In the genomic region with DNA sequence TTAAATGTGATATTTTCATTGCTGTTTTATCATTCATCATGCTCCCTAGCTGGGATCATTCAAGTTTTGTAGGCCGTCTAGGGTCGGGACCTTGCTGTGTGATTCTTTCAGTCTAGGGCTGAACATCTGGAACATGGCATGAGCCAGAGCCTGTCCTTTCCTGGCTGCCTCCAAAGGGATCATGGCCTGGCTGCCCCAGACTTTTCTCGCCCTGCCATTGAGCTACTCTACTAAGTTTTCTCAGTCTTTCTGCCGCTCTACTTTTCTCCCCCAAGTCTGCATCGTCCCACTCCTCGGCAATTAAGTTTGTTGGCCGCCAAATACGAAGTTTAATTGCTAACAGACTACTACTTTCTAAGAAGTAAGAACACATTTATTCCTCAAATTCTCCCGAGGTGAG, we compare ENCODE assay signal across 7 mouse cellular contexts. TPM values are rescaled to one million over a fixed set of nuclear protein-coding genes. Genes with fewer than 3 reads are reported as not detected.
DNase-seq lines count a peak whose midpoint lies in the region; ATAC-seq and TF ChIP-seq lines count a peak whose summit lies in the region.

No protein-coding gene starts in this region.

- peaks cover 67% of the 10 kb centered on the region for H3K4me1 ChIP-seq in E14TG2a.4 (replicated peaks; ENCODE audit: low read depth, low read length)
- peaks cover 3 to 13% of the 10 kb centered on the region in 2 experiments for H3K4me1 ChIP-seq in MEL (ENCODE audit: control insufficient read depth in 1 of 2, insufficient read depth in 2 of 2, low read length in 2 of 2)
- H3K4me1 ChIP-seq in heart, embryonic 11.5 days (ENCODE audit: control insufficient read depth, insufficient read depth, low read length), result peaks cover 9% of the 10 kb centered on the region
- H3K4me1 ChIP-seq in limb, embryonic 12.5 days (replicated peaks), result peaks cover 14% of the 10 kb centered on the region
- peaks cover 8% of the 10 kb centered on the region for H3K4me1 ChIP-seq in neural tube, embryonic 14.5 days (ENCODE audit: control insufficient read depth, insufficient read depth, low read length)

- H3K9ac ChIP-seq in MEL (ENCODE audit: control insufficient read depth, low read depth, low read length, poor library complexity, severe bottlenecking), result peak overlapping the region; percentile 73
- peak overlapping the region; percentile 91; the same call in 1 of the 2 replicates for H3K9ac ChIP-seq in heart, embryonic 11.5 days (ENCODE audit: low read depth, low read length)
- peak overlapping the region; percentile 87 for H3K9ac ChIP-seq in limb, embryonic 12.5 days (replicated peaks)
- peak overlapping the region; percentile 89; the same call in 1 of the 2 replicates for H3K9ac ChIP-seq in neural tube, embryonic 14.5 days (replicated peaks; ENCODE audit: low read depth, low read length)

- no peak for TF ChIP-seq POLR2A in MEL (IDR thresholded peaks at IDR 0.05; ENCODE audit: control insufficient read depth in 1 of 2, insufficient read depth in 1 of 2, low read depth in 1 of 2, low read length in 2 of 2, poor library complexity in 1 of 2)

- peaks cover 7% of the 10 kb centered on the region; the same call in 1 of the 2 replicates for H3K27me3 ChIP-seq in E14TG2a.4 (ENCODE audit: insufficient read depth, low read length)
- no peaks in the 10 kb centered on the region for H3K27me3 ChIP-seq in MEL (ENCODE audit: control insufficient read depth in 1 of 2, insufficient read depth in 2 of 2, low read length in 2 of 2)
- no peaks in the 10 kb centered on the region for H3K27me3 ChIP-seq in heart, embryonic 11.5 days (ENCODE audit: control insufficient read depth, insufficient read depth, low read length)
- no peaks in the 10 kb centered on the region for H3K27me3 ChIP-seq in limb, embryonic 12.5 days
- no peaks in the 10 kb centered on the region for H3K27me3 ChIP-seq in neural tube, embryonic 14.5 days (ENCODE audit: control insufficient read depth, insufficient read depth, low read length)

- H3K36me3 ChIP-seq in E14TG2a.4 (ENCODE audit: insufficient read depth, low read length), result peaks cover 37% of the 10 kb centered on the region
- peaks cover 9 to 14% of the 10 kb centered on the region in 2 experiments for H3K36me3 ChIP-seq in MEL (ENCODE audit: control insufficient read depth in 1 of 2, insufficient read depth in 2 of 2, low read length in 2 of 2)
- H3K36me3 ChIP-seq in heart, embryonic 11.5 days (ENCODE audit: control insufficient read depth, insufficient read depth, low read length), result peaks cover 25% of the 10 kb centered on the region
- H3K36me3 ChIP-seq in limb, embryonic 12.5 days, result peaks cover 58% of the 10 kb centered on the region
- peaks cover 35% of the 10 kb centered on the region for H3K36me3 ChIP-seq in neural tube, embryonic 14.5 days (ENCODE audit: control insufficient read depth, insufficient read depth, low read length)

- TF ChIP-seq CTCF in E14TG2a.4 (conservative IDR thresholded peaks at IDR 0.05; ENCODE audit: low read length) (no peak), MEL (IDR thresholded peaks at IDR 0.05 in 2 of 3, conservative IDR thresholded peaks at IDR 0.05 in 1 of 3; ENCODE audit: control insufficient read depth in 1 of 3, insufficient read depth in 1 of 3, low read depth in 2 of 3, low read length in 3 of 3, poor library complexity in 1 of 3, severe bottlenecking in 1 of 3) (no peak)

- no peak for TF ChIP-seq EP300 in MEL (IDR thresholded peaks at IDR 0.05; ENCODE audit: low read depth in 1 of 2, low read length in 2 of 2)

- H3K4me2 ChIP-seq in heart, embryonic 11.5 days, result peak overlapping the region; percentile 88
- peak overlapping the region; percentile 81 for H3K4me2 ChIP-seq in limb, embryonic 12.5 days
- peak overlapping the region; percentile 62 for H3K4me2 ChIP-seq in neural tube, embryonic 14.5 days (ENCODE audit: low read depth, low read length)

- peak overlapping the region; percentile 26 for H3K27ac ChIP-seq in MEL (ENCODE audit: control insufficient read depth, low read depth, low read length)
- H3K27ac ChIP-seq in heart, embryonic 11.5 days (ENCODE audit: low read depth, low read length), result no peak overlapping the region
- H3K27ac ChIP-seq in limb, embryonic 12.5 days, result peak overlapping the region; percentile 84
- H3K27ac ChIP-seq in neural tube, embryonic 14.5 days (ENCODE audit: low read depth, low read length), result no peak overlapping the region; the same call in 1 of the 2 replicates

- 24% methylated on average over 9 of the region's 9 CpGs for WGBS in heart, embryonic 11.5 days (ENCODE audit: insufficient replicate concordance)
- 10% methylated on average over 9 of the region's 9 CpGs for WGBS in limb, embryonic 12.5 days
- WGBS in neural tube, embryonic 14.5 days, result 24% methylated on average over 9 of the region's 9 CpGs

- DNase-seq in MEL (ENCODE audit: low read depth, low spot score), result no peak
- no peak for DNase-seq in layer of hippocampus, adult 11-12 months (ENCODE audit: low spot score)

- ATAC-seq in heart, embryonic 11.5 days (replicated peaks; ENCODE audit: insufficient number of reproducible peaks, low FRiP score, low TSS enrichment), result no peak
- ATAC-seq in limb, embryonic 12.5 days (ENCODE audit: insufficient number of reproducible peaks, insufficient read depth, low FRiP score, low TSS enrichment, low read depth), result no peak
- no peak for ATAC-seq in neural tube, embryonic 14.5 days (ENCODE audit: low read depth)
- no peak for ATAC-seq in inflammation-experienced regulatory T-cells, adult 6 months

- H3K4me3 ChIP-seq in E14TG2a.4 (replicated peaks; ENCODE audit: low read length) (peak overlapping the region; percentile 92), MEL (ENCODE audit: control insufficient read depth in 1 of 2, insufficient read depth in 1 of 2, low read depth in 2 of 2, low read length in 2 of 2) (peak overlapping the region; percentile 79 to 90)
- peak overlapping the region; percentile 91 for H3K4me3 ChIP-seq in heart, embryonic 11.5 days (ENCODE audit: low read depth, low read length)
- peak overlapping the region; percentile 86 for H3K4me3 ChIP-seq in limb, embryonic 12.5 days (replicated peaks)
- peak overlapping the region; percentile 68 for H3K4me3 ChIP-seq in neural tube, embryonic 14.5 days (ENCODE audit: low read depth, low read length)

- no peak for TF ChIP-seq RAD21 in MEL (IDR thresholded peaks at IDR 0.05; ENCODE audit: low read depth, low read length)

- H3K9me3 ChIP-seq in E14TG2a.4 (ENCODE audit: low read length) (no peaks in the 10 kb centered on the region), MEL (replicated peaks; ENCODE audit: insufficient read depth, low read length) (no peaks in the 10 kb centered on the region)
- H3K9me3 ChIP-seq in heart, embryonic 11.5 days (replicated peaks; ENCODE audit: control insufficient read depth, low read length), result no peaks in the 10 kb centered on the region
- no peaks in the 10 kb centered on the region for H3K9me3 ChIP-seq in limb, embryonic 12.5 days
- no peaks in the 10 kb centered on the region for H3K9me3 ChIP-seq in neural tube, embryonic 14.5 days (ENCODE audit: control insufficient read depth, low read length)

- peaks cover 13% of the 10 kb centered on the region for H3K79me2 ChIP-seq in MEL (ENCODE audit: control insufficient read depth, insufficient read depth, low read length, poor library complexity)

RNA-seq across cellular contexts. Expression of a gene that starts 1.2 kb away (rescaled TPM):
- total RNA-seq in MEL (2012; rRNA removed), result 41.3 and 50.5 TPM in 2 replicates
- polyA plus RNA-seq in MEL (2012; ENCODE audit: insufficient read depth in 1 of 2, insufficient read length in 2 of 2, low read depth in 1 of 2, low replicate concordance in 2 of 2, missing spikeins in 1 of 2), result 100 to 1,000 TPM; 101 to 170 TPM
- 47.8 and 48.2 TPM in 2 replicates for polyA plus RNA-seq in heart, embryonic 11.5 days (2014; fragmentation: Nextera tagmentation; extraction: Ambion mirVana)
- polyA plus RNA-seq in limb, embryonic 12.5 days (2016; fragmentation: Nextera tagmentation; extraction: Ambion mirVana), result 80.4 and 84.6 TPM in 2 replicates
- polyA plus RNA-seq in neural tube, embryonic 14.5 days (2014; fragmentation: Nextera tagmentation; extraction: Ambion mirVana), result 48.6 and 53.7 TPM in 2 replicates
- 10 to 100 TPM; 23.3 to 26.9 (median 25.2) TPM for polyA plus RNA-seq in inflammation-experienced regulatory T-cells, adult 6 months (2017; shearing (Covaris generic))

RNA-seq across cellular contexts. Expression of a gene that starts 19.5 kb away (rescaled TPM):
- total RNA-seq in MEL (2012; rRNA removed), result 10.6 and 12.8 TPM in 2 replicates
- polyA plus RNA-seq in MEL (2012; ENCODE audit: insufficient read depth in 1 of 2, insufficient read length in 2 of 2, low read depth in 1 of 2, low replicate concordance in 2 of 2, missing spikeins in 1 of 2), result 10 to 100 TPM in 1 of 2 experiments, not detected in 1; 45.0 TPM
- 12.9 and 14.5 TPM in 2 replicates for polyA plus RNA-seq in heart, embryonic 11.5 days (2014; fragmentation: Nextera tagmentation; extraction: Ambion mirVana)
- polyA plus RNA-seq in limb, embryonic 12.5 days (2016; fragmentation: Nextera tagmentation; extraction: Ambion mirVana), result 35.8 and 42.0 TPM in 2 replicates
- 27.7 and 29.2 TPM in 2 replicates for polyA plus RNA-seq in neural tube, embryonic 14.5 days (2014; fragmentation: Nextera tagmentation; extraction: Ambion mirVana)
- polyA plus RNA-seq in inflammation-experienced regulatory T-cells, adult 6 months (2017; shearing (Covaris generic)), result 1 to 10 TPM; 2.7 to 7.0 (median 5.2) TPM

RNA-seq across cellular contexts. Expression of a gene that starts 38.6 kb away (rescaled TPM):
- 296 and 321 TPM in 2 replicates for total RNA-seq in MEL (2012; rRNA removed)
- 100 to 1,000 TPM; 220 to 478 TPM for polyA plus RNA-seq in MEL (2012; ENCODE audit: insufficient read depth in 1 of 2, insufficient read length in 2 of 2, low read depth in 1 of 2, low replicate concordance in 2 of 2, missing spikeins in 1 of 2)
- 445 and 470 TPM in 2 replicates for polyA plus RNA-seq in heart, embryonic 11.5 days (2014; fragmentation: Nextera tagmentation; extraction: Ambion mirVana)
- polyA plus RNA-seq in limb, embryonic 12.5 days (2016; fragmentation: Nextera tagmentation; extraction: Ambion mirVana), result 351 and 355 TPM in 2 replicates
- 234 TPM in 2 replicates for polyA plus RNA-seq in neural tube, embryonic 14.5 days (2014; fragmentation: Nextera tagmentation; extraction: Ambion mirVana)
- 100 to 1,000 TPM; 283 to 295 (median 294) TPM for polyA plus RNA-seq in inflammation-experienced regulatory T-cells, adult 6 months (2017; shearing (Covaris generic))

RNA-seq across cellular contexts. Expression of a gene that starts 44.2 kb away (rescaled TPM):
- total RNA-seq in MEL (2012; rRNA removed), result 1.3 and 1.5 TPM in 2 replicates
- polyA plus RNA-seq in MEL (2012; ENCODE audit: insufficient read depth in 1 of 2, insufficient read length in 2 of 2, low read depth in 1 of 2, low replicate concordance in 2 of 2, missing spikeins in 1 of 2), result 1 to 10 TPM in 1 of 2 experiments, not detected in 1; 2.0 TPM
- polyA plus RNA-seq in heart, embryonic 11.5 days (2014; fragmentation: Nextera tagmentation; extraction: Ambion mirVana), result 90.5 and 123 TPM in 2 replicates
- polyA plus RNA-seq in limb, embryonic 12.5 days (2016; fragmentation: Nextera tagmentation; extraction: Ambion mirVana), result 221 and 225 TPM in 2 replicates
- polyA plus RNA-seq in neural tube, embryonic 14.5 days (2014; fragmentation: Nextera tagmentation; extraction: Ambion mirVana), result 3.5 and 22.9 TPM in 2 replicates
- under 1 TPM in 1 of 3 experiments, not detected in 2; 0.84 TPM for polyA plus RNA-seq in inflammation-experienced regulatory T-cells, adult 6 months (2017; shearing (Covaris generic))

RNA-seq across cellular contexts. Expression of a gene that starts 52.2 kb away (rescaled TPM):
- 268 and 308 TPM in 2 replicates for total RNA-seq in MEL (2012; rRNA removed)
- 100 to 1,000 TPM in 1 of 2 experiments, not detected in 1; 461 TPM for polyA plus RNA-seq in MEL (2012; ENCODE audit: insufficient read depth in 1 of 2, insufficient read length in 2 of 2, low read depth in 1 of 2, low replicate concordance in 2 of 2, missing spikeins in 1 of 2)
- 10.1 and 11.3 TPM in 2 replicates for polyA plus RNA-seq in heart, embryonic 11.5 days (2014; fragmentation: Nextera tagmentation; extraction: Ambion mirVana)
- polyA plus RNA-seq in limb, embryonic 12.5 days (2016; fragmentation: Nextera tagmentation; extraction: Ambion mirVana), result 11.7 and 14.6 TPM in 2 replicates
- 8.3 and 10.4 TPM in 2 replicates for polyA plus RNA-seq in neural tube, embryonic 14.5 days (2014; fragmentation: Nextera tagmentation; extraction: Ambion mirVana)
- polyA plus RNA-seq in inflammation-experienced regulatory T-cells, adult 6 months (2017; shearing (Covaris generic)), result 10 to 100 TPM; 10.8 to 26.3 (median 24.3) TPM

Comparison
In these comparisons a context has a peak if more than half of its experiments do, and no peak if none do; other contexts are left out.
1. H3K27ac ChIP-seq: peak in MEL (single experiment) and limb, embryonic 12.5 days (single experiment); none in heart, embryonic 11.5 days (single experiment) and neural tube, embryonic 14.5 days (single experiment).
2. Peak in every context shown above with its lines, with median percentiles within 50 percentile points of each other: H3K4me3 ChIP-seq, H3K9ac ChIP-seq and H3K4me2 ChIP-seq.